Mouse (Mus musculus) heart, embryonic 12.5 days (tissue): ENCODE data around the gene Dcp1b. TPM values are rescaled to one million over a fixed set of nuclear protein-coding genes. Genes with fewer than 3 reads are reported as not detected.

ENCODE experiments used
- ATAC-seq: fragments of 200-750 bp; cut with Nextera tagmentation; 2 replicates; pipeline ENCODE4 v1.8.0; 2017; ENCODE audit warnings: moderate TSS enrichment, moderate library complexity; ENCODE audit not compliant: insufficient number of reproducible peaks, low FRiP score
- H3K27ac ChIP-seq: fragments of 300-500 bp; sonication (generic); 2 replicates; pipeline ENCODE4 v1.5.1; 2016; ENCODE audit warnings: mild to moderate bottlenecking, moderate library complexity; ENCODE audit not compliant: poor library complexity, severe bottlenecking
- H3K27me3 ChIP-seq: fragments of 300-500 bp; sonication (generic); replicated peaks from 2 replicates; pipeline ENCODE4 v1.6.1; 2016; ENCODE audit warnings: mild to moderate bottlenecking, moderate library complexity
- H3K36me3 ChIP-seq: fragments of 300-500 bp; sonication (generic); 2 replicates; pipeline ENCODE4 v1.6.1; 2016; ENCODE audit warnings: mild to moderate bottlenecking, moderate library complexity
- H3K4me1 ChIP-seq: fragments of 300-500 bp; sonication (generic); replicated peaks from 2 replicates; pipeline ENCODE4 v1.6.1; 2016; ENCODE audit warnings: mild to moderate bottlenecking
- H3K4me2 ChIP-seq: fragments of 300-500 bp; sonication (generic); 2 replicates; pipeline ENCODE4 v1.6.1; 2016; ENCODE audit warnings: mild to moderate bottlenecking, moderate library complexity
- H3K4me3 ChIP-seq: fragments of 300-500 bp; sonication (generic); 2 replicates; pipeline ENCODE4 v1.5.1; 2016; ENCODE audit warnings: mild to moderate bottlenecking
- H3K9ac ChIP-seq: fragments of 300-500 bp; sonication (generic); 2 replicates; pipeline ENCODE4 v1.6.1; 2016; ENCODE audit warnings: mild to moderate bottlenecking, moderate library complexity
- H3K9me3 ChIP-seq: fragments of 300-500 bp; sonication (generic); replicated peaks from 2 replicates; pipeline ENCODE4 v1.6.1; 2016; ENCODE audit warnings: mild to moderate bottlenecking, moderate library complexity
- WGBS: fragments of 180-500 bp; shearing (Covaris S2); methylation state at CpG from one replicate; pipeline ENCODE4 v1.1.7; 2016; 5-methylcytosine and 5-hydroxymethylcytosine counted together
- polyA plus RNA-seq: library from polyadenylated mRNA; unstranded; fragments of >200 nt; fragmentation: Nextera tagmentation; extraction: Ambion mirVana; gene quantifications from 2 replicates; pipeline ENCODE4 v1.2.1, GENCODE M21; 2016

Dcp1b gene
- polyA plus RNA-seq, 1 experiment from 2014 or later: 6.3 TPM

DNA sequence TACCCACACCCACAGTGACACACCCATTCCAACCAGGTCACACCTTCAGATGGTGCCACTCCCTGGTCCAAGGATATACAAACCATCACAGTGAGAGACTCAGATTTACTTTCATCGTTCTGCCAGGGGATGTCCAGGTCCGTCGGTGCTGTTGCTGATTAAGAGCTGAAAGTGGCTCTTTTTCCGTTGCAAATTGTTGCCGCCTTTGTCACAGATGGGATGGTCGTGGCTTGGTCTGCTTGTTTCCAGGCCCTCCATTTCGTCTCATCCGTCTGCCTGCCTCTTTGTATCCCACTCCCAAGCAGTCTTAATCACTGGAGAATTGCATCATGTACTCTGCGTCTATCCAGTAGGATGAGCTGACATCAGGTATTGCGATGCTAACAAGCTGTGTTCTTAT lies 74.7 kb downstream of the Dcp1b start:
- H3K4me2 ChIP-seq: no peak overlapping the region
- no peaks in the 10 kb centered on the region for H3K36me3 ChIP-seq
- peaks cover 9% of the 10 kb centered on the region for H3K9me3 ChIP-seq
- no peak overlapping the region for H3K27ac ChIP-seq
- H3K27me3 ChIP-seq: no peaks in the 10 kb centered on the region
- H3K9ac ChIP-seq: no peak overlapping the region
- ATAC-seq: no peak
- H3K4me3 ChIP-seq: no peak overlapping the region
- no peaks in the 10 kb centered on the region for H3K4me1 ChIP-seq
- 83% methylated on average over 10 of the region's 10 CpGs for WGBS

DNA sequence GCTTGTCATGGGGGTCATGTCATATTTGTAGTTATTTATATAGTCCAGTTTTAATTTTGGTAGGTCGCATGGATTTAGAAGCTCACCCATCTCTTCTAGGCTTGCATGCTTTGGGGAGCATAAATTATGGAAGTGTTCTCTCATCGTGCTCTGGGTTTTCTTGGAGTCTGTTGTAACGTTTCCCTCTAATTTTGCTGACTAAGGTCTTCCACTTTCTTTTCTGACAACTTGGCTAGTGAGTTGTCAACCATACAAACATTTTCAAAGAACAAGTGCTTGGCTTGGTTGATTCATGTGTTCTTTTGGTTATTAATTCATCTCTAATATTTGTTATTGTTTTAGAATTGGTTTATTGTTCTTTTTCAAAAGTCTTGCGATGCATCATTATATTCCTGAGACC lies 76.7 kb downstream of the Dcp1b start:
- Histone ChIP-seq H3K36me3 (no peaks in the 10 kb centered on the region), H3K9ac (no peak overlapping the region), H3K9me3 (peaks cover 3% of the 10 kb centered on the region; the same call in 1 of the 2 replicates), H3K27ac (no peak overlapping the region), H3K27me3 (no peaks in the 10 kb centered on the region), H3K4me3 (no peak overlapping the region), H3K4me2 (no peak overlapping the region), H3K4me1 (no peaks in the 10 kb centered on the region)
- WGBS: 79% methylated on average over 4 of the region's 4 CpGs
- no peak for ATAC-seq

Other genes starting within 250 kb of the Dcp1b start
- gene Cacna1c, start 21.2 kb downstream of the Dcp1b start, polyA plus RNA-seq: 58.1 and 63.4 TPM in 2 replicates
- not detected in 2 replicates for gene Cacna2d4, start 61.3 kb downstream of the Dcp1b start, polyA plus RNA-seq
- 0.05 and 0.15 TPM in 2 replicates for gene Lrtm2, start 155.5 kb downstream of the Dcp1b start, polyA plus RNA-seq
- gene Adipor2, start 242.5 kb downstream of the Dcp1b start, polyA plus RNA-seq: 27.8 and 30.2 TPM in 2 replicates